8 mouse cellular contexts compared by ENCODE assay signal in genomic region chr7:92874116-92874675, GRCm38 (mm10). TPM values are rescaled to one million over a fixed set of nuclear protein-coding genes. Genes with fewer than 3 reads are reported as not detected.
DNase-seq lines count a peak whose midpoint lies in the region; ATAC-seq lines count a peak whose summit lies in the region.

Gene Ddias, minus strand, starts transcription at chr7:92874247.
Gene Prcp, plus strand, starts transcription at chr7:92874470.

- H3K4me2 ChIP-seq in intestine, embryonic 14.5 days (ENCODE audit: low read length), result peak within 1 kb of the TSS; percentile 77

- H3K36me3 ChIP-seq in intestine, embryonic 14.5 days (ENCODE audit: control insufficient read depth, insufficient read depth, low read length), result no peaks in the 10 kb centered on the region; the same call in 1 of the 2 replicates

- intact Hi-C loops in gastrocnemius, postnatal 14 days (cut with DNase I; ENCODE audit: low total_unique reads), result no loop called here
- intact Hi-C loops in left cerebral cortex, postnatal 14 days (cut with DNase I), result loop anchor here (1.0 to 5.0 kb wide), 3 partner anchors 29 to 221 kb away; no protein-coding TSS in a partner anchor

- peak; percentile 93 to 98 for DNase-seq in adrenal gland, adult (ENCODE audit: inconsistent age in 2 of 2, low spot score in 1 of 2)
- DNase-seq in embryo, embryonic 10.5 days (ENCODE audit: low spot score), result peak; percentile 96
- DNase-seq in gastrocnemius, postnatal 14 days, result peak; percentile 93
- DNase-seq in intestine, embryonic 14.5 days (ENCODE audit: low spot score), result peak; percentile 99
- peak; percentile 91 to 92 for DNase-seq in left cerebral cortex, postnatal 14 days (ENCODE audit: low spot score in 2 of 2)
- DNase-seq in mesoderm, embryonic 11.5 days (ENCODE audit: low read depth, low spot score), result peak; percentile 97
- peak; percentile 80 to 84 for DNase-seq in right cerebral cortex, postnatal 36 days (ENCODE audit: low spot score in 2 of 2)
- peak; percentile 96 for DNase-seq in yolk sac, embryonic 10.5 days (ENCODE audit: low spot score)

- peak within 1 kb of the TSS; percentile 74 for H3K4me3 ChIP-seq in intestine, embryonic 14.5 days (ENCODE audit: low read depth, low read length)

- H3K27ac ChIP-seq in intestine, embryonic 14.5 days (ENCODE audit: low read depth), result peak within 1 kb of the TSS; percentile 98

- H3K9ac ChIP-seq in intestine, embryonic 14.5 days (ENCODE audit: low read length), result peak within 1 kb of the TSS; percentile 79

- peak; percentile 87 for ATAC-seq in intestine, embryonic 14.5 days (replicated peaks; ENCODE audit: low FRiP score, low TSS enrichment, low read depth)

- no peaks in the 10 kb centered on the region for H3K9me3 ChIP-seq in intestine, embryonic 14.5 days (ENCODE audit: control insufficient read depth, low read length)

- H3K4me1 ChIP-seq in intestine, embryonic 14.5 days (replicated peaks; ENCODE audit: control insufficient read depth, insufficient read depth, low read length), result peaks cover 11% of the 10 kb centered on the region; the same call in 1 of the 2 replicates

- no peaks in the 10 kb centered on the region for H3K27me3 ChIP-seq in intestine, embryonic 14.5 days (replicated peaks; ENCODE audit: control insufficient read depth, insufficient read depth, low read length)

- WGBS in intestine, embryonic 14.5 days, result under 1% methylated on average over 53 of the region's 53 CpGs

RNA-seq across cellular contexts. Expression of gene Ddias, which starts in this region (rescaled TPM):
- total RNA-seq in gastrocnemius, postnatal 14 days (2021), result under 1 TPM; 0.24 to 0.66 TPM
- 12.7 and 14.5 TPM in 2 replicates for polyA plus RNA-seq in intestine, embryonic 14.5 days (2014; fragmentation: Nextera tagmentation; extraction: Ambion mirVana)
- under 1 TPM; 0.68 to 0.87 TPM for total RNA-seq in left cerebral cortex, postnatal 14 days (2021)

RNA-seq across cellular contexts. Expression of gene Prcp, which starts in this region (rescaled TPM):
- 10 to 100 TPM; 17.2 to 18.8 TPM for total RNA-seq in gastrocnemius, postnatal 14 days (2021)
- polyA plus RNA-seq in intestine, embryonic 14.5 days (2014; fragmentation: Nextera tagmentation; extraction: Ambion mirVana), result 20.5 and 23.6 TPM in 2 replicates
- 10 to 100 TPM in 1 of 2 experiments, 1 to 10 TPM in 1; 9.0 to 11.3 TPM for total RNA-seq in left cerebral cortex, postnatal 14 days (2021)

Comparison
In these comparisons a context has a peak if more than half of its experiments do, and no peak if none do; other contexts are left out.
1. Peak in every context shown above with its lines: DNase-seq, ATAC-seq, H3K4me3 ChIP-seq and H3K27ac ChIP-seq.